Mouse (Mus musculus): ENCODE measurements around the gene Prrt2.

GRCm38 (mm10) chr7:127030172-127030571 lies 9.2 kb upstream of the Prrt2 start:
- TF ChIP-seq CHD2 (IDR thresholded peaks at IDR 0.05; ENCODE audit: low read depth, low read length) (no peak), ZNF384 (IDR thresholded peaks at IDR 0.05; ENCODE audit: low read depth, low read length) (no peak)

Measured in ES-E14 (cell line).